Mouse (Mus musculus): ENCODE results near the gene Cflar.

GRCm38 (mm10) chr1:58739529-58739928, 28.2 kb downstream of the Cflar start:
- TF ChIP-seq PAX5 (IDR thresholded peaks at IDR 0.05; ENCODE audit: low read length) (no peak), CTCF (conservative IDR thresholded peaks at IDR 0.05 in 1 of 2, IDR thresholded peaks at IDR 0.05 in 1 of 2; ENCODE audit: low read depth in 2 of 2, low read length in 2 of 2) (no peak), ZNF384 (IDR thresholded peaks at IDR 0.05; ENCODE audit: low read depth, low read length) (no peak)

Data from CH12.LX (cell line).